Mouse (Mus musculus) adrenal gland, adult 8-10 months (tissue): ENCODE results near the gene Gm21969. TPM values are rescaled to one million over a fixed set of nuclear protein-coding genes. Genes with fewer than 3 reads are reported as not detected.

Experiments
- DNase-seq: peaks from one replicate; pipeline ENCODE4 v3.0.0; 2022
- total RNA-seq, 4 experiments: library from RNA; stranded (reverse); gene quantifications; 2 replicates each; pipeline ENCODE4 v1.2.4; 2022

Gm21969 gene
- total RNA-seq, 4 experiments from 2014 or later: 0.09 to 0.25 TPM; not detected in 2

GRCm38 (mm10) chr4:139619765-139620164 is 16.8 kb downstream of the Gm21969 start:
- peak; percentile 56 for DNase-seq

DNA sequence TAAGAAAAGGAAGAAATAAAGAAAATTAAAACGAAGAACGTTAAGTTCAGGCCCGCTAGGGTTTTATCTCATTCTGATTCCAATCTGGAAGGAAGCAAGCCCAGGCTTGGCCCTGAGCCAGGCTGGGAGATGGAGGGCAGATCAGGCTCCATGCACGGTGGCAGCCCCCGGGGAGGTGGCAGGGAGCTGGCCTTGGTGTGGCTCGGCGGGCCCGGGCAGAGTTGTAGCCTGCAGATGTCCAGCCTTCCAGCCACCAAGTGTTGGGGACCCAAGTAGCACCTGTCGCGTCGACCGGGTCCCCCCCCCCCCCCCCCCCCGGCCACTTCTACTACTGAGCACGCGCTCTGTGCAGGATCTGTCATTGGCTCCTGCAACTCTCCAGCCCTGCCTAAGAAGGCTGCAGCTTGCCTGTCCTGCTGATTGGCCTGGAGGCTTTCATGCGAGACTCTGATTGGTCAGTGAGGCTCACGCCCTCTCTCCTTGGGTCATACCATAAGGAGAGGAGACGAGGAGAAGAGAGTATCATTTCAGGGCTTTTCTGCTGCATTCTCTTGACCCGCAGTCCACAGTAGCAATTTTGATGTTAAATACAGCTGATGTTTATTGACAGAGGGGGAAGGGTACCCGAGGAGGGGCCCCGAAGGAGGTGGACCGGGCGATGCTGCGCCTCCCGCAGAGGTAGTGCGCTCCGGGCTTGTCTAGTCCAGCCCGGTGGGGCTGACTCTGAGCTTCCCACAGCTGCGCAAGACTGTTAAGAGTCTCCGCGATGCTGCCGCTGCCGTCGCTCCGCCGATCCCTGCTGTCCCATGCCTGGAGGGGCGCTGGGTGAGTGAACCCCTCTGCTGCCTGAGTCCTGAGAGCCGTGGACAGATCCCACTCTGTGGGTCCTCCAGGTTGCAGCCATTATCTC is 19.6 kb downstream of the Gm21969 start, which contains the start of gene Aldh4a1:
Gene Aldh4a1 (plus strand): TSS at position 494 of the 910 bp plus-strand sequence.
- DNase-seq: peak; percentile 92

- no peak for DNase-seq
These were observed 20.6 kb downstream of the Gm21969 start for GRCm38 (mm10) chr4:139623434-139624115.

DNA sequence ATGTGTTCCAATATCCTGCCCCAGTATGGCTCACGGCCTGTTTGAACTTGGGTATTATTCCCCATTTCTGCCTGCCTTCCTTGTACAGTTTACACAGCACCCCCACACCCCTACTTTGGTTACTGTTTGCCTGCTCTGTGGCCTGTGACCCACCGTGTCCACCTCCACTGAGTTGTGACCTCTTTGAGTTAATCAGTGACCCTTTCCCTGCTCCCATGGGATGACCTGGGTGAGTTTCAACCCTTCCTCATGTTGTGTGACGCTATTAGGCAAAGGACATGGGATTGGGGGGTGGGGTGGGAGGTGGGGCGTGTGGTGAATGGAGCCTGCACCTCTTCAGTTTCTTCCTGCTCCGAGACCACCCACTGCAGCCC is 21.1 kb downstream of the Gm21969 start:
- no peak for DNase-seq

- DNase-seq: peak; percentile 56
These were observed 21.7 kb downstream of the Gm21969 start for GRCm38 (mm10) chr4:139624706-139625105.

DNA sequence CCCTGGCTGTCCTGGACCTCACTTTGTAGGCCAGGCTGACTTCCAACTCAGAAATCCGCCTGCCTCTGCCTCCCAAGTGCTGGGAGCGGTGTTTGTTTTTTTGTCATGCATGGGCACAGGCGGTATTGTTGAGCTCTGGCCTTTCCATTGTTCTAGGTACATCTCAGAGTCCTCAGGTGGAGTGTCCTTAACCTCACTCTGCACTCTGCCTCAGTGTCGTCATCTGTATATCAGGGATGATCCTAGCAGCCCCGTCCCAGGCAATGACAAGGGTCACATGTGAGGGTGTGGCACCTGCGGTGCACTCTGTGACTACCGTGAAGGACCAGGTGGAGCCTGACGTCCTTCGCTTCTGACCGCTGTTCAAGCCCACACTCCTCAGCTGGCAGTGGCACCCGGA is 24.4 kb downstream of the Gm21969 start:
- DNase-seq: no peak

GRCm38 (mm10) chr4:139630171-139630570 is 27.2 kb downstream of the Gm21969 start:
- DNase-seq: no peak

GRCm38 (mm10) chr4:139631141-139631540 is 28.2 kb downstream of the Gm21969 start:
- no peak for DNase-seq

DNA sequence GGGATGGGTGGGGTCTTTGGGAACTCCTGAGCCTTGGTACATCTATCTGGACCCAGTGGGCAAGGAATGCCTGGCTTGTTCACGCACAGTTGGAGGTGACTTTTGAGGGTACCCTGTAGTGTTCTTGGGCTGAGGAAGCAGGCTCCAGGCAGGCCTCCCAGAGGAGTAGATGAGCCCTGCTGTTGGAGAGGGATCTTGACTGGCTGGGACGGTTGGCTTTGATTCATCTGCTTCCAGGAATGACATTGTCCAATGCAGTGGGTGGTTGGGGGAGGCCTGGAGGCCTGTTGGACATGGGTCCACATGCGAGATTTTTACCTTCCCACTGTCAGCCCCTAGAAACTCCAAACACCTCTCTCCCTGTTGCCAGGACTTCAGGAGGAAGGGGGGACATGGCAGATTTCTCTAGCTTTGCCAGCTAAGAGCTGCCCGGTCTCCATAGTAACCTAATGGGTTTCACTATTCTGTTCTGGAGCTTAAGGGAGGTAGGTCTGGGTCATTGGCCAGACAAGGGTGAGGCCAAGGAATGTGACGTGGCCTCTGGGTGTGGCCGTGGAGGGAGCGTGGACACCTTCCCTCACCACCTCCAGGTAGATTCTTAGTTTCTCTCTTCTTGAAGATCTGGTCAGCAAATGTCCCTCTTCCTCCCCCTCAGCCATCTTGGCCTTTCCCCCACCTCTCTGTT is 28.7 kb downstream of the Gm21969 start:
- DNase-seq: no peak

DNA sequence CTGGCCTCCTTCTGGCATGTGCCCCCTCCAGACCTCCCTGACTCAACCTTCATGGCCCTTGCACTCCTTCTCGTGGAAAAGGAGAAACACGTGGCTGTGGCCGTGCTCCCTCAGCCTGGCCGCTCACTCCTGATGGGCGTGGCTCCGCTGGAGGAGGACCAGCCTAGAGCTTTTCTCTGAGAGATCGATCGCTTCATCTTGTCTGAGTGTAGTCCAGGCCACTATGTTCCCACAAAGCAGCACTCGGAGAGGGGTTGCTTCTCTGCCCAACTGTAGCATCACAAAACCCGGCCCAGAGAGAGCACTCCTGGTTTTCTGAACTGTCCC is 29.2 kb downstream of the Gm21969 start:
- no peak for DNase-seq

DNA sequence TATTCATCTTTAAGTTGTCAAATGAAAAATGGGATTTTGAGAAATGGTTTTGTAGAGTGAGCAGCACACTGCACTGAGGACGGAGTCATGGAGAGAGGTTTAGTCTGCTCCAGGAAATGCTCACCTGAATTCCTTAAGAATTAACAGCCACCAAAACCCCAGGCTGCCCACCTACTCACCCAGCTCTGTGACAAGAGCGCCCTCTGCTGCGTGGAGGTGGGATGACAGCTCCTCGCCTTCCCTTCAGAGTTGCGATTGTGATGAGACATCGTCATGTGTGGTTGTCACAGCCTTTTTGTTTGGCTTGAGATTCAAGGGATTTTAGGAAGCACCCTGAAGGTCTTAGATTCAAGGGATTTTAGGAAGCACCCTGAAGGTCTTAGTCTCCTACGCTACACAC is 33.4 kb downstream of the Gm21969 start:
- DNase-seq: peak; percentile 39

DNA sequence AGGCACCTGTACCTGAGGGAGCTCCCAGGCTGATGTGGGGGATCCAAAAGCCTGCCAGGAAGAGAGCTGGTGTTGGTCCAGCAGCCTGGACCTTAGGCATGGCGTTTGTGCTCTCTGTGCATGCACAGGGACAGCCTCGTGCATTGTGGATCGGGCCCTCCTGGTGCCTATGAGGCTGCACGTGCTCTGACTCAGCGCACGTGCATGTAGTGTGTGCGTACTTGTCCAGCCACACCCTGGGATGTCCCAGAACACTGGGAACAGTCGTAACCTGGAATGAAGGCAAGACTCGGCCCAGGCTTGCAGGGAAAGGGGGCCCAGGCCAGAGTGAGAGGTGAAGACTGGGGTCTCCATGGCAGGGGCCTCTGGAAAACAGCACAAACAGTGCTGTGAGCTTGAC is 34.9 kb downstream of the Gm21969 start:
- no peak for DNase-seq

GRCm38 (mm10) chr4:139638356-139638755 is 35.4 kb downstream of the Gm21969 start:
- no peak for DNase-seq

DNA sequence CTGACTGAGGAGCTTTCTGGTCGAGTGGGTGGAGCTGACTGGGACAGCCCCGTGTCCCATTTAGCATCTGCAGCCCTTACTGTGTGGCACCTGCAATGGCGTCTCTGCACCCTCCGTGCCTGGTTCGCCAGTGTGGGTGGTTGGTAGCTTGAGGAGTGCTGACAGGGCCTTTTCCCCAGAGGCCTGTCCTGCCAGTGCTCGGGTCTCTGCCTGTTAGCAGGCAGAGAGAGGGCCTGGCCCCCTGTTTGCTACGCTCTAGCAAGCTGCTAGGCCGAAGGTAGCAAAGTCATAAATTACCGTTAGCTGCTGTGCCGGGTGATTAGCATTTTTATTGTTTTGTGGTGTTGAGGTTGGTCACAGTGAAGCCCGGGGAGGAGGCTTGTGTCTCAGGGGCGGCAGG is 36.8 kb downstream of the Gm21969 start:
- DNase-seq: no peak

- no peak for DNase-seq
These were observed 37.3 kb downstream of the Gm21969 start for GRCm38 (mm10) chr4:139640333-139640732.

GRCm38 (mm10) chr4:139640775-139641174 is 37.8 kb downstream of the Gm21969 start:
- DNase-seq: no peak

GRCm38 (mm10) chr4:139641829-139642425 is 38.9 kb downstream of the Gm21969 start:
- no peak for DNase-seq

DNA sequence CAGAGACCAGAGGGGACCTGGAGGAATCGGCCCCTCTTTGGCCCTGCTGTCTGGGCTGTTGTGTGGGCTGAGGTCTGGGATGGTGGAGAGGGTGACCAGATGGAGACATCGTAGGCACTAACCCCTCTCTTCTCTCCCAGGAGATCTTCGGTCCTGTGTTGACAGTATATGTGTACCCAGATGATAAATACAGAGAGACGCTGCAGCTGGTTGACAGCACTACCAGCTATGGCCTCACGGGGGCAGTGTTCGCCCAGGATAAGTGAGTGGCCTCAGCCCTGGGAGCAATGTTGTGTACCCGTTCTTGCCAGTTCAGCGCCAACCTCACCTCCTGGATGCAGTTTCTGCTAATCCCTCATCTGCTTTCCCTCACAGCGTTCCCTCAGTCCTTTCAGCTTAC is 41.0 kb downstream of the Gm21969 start:
- DNase-seq: peak; percentile 45

GRCm38 (mm10) chr4:139646916-139647315 is 43.9 kb downstream of the Gm21969 start:
- DNase-seq: no peak

GRCm38 (mm10) chr4:139650086-139650743 is 47.2 kb downstream of the Gm21969 start:
- DNase-seq: no peak

- DNase-seq: no peak
These were observed 47.9 kb downstream of the Gm21969 start for GRCm38 (mm10) chr4:139650907-139651306.

DNA sequence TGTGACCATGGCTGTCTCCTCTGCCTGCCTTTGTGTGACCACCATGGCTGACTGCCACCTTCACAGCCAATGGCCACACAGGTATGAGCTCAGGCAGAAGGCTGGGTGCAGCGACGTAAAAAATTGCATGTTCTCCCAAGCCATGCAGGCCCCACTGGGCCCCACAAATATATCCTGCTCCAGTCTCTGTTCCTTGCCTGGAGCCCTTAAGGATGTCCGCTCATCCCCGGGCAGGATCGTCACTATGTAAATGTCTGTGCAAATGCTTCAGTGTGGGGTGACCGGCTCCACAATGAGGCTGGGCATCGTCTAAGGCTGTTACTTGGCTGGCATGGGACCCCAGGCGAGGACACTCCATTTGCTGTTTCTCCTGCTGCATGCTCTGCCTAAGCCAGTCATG is 50.3 kb downstream of the Gm21969 start, which contains the start of gene Tas1r2:
Gene Tas1r2 (plus strand): TSS at position 301 of the 400 bp plus-strand sequence.
- no peak for DNase-seq
